Mouse (Mus musculus) megakaryocyte, embryonic 14.5 days (primary cell): ENCODE measurements around the gene Hcar2.

Experiments used
- FLI1 ChIP-seq: IDR thresholded peaks from 2 replicates; pipeline ENCODE4 v1.6.1; 2012; ENCODE audit warnings: low read length, inconsistent platforms, mixed read lengths
- GATA1 ChIP-seq: IDR thresholded peaks from 3 replicates; pipeline ENCODE4 v1.6.1; 2012; ENCODE audit warnings: mixed read lengths, low read length, inconsistent platforms, borderline replicate concordance

GRCm38 (mm10) chr5:123890987-123891386 is 25.7 kb upstream of the Hcar2 start:
- TF ChIP-seq GATA1 = no peak
- TF ChIP-seq FLI1 = no peak
